Mouse (Mus musculus) ES-E14 (cell line): ENCODE data around the gene Inhbc. TPM values are rescaled to one million over a fixed set of nuclear protein-coding genes. Genes with fewer than 3 reads are reported as not detected.

Experiments
- DNase-seq: peaks from one replicate; pipeline ENCODE4 v3.0.0-alpha.2; 2013; ENCODE audit warnings: low read depth, low spot score
- H3K27ac ChIP-seq: 2 replicates; pipeline ENCODE4 v1.5.1; 2012; ENCODE audit warnings: low read depth, mild to moderate bottlenecking, low read length, moderate library complexity, mixed read lengths; ENCODE audit not compliant: poor library complexity, insufficient read depth, severe bottlenecking
- H3K36me3 ChIP-seq: 2 replicates; pipeline ENCODE4 v1.6.1; 2012; ENCODE audit warnings: mild to moderate bottlenecking, low read length, moderate library complexity, mixed read lengths; ENCODE audit not compliant: control insufficient read depth, poor library complexity, insufficient read depth, severe bottlenecking
- H3K4me1 ChIP-seq, 2 experiments: fragments of 150-350 bp in 1 of 2; sonication (generic) in 1 of 2; 2 replicates each; pipeline ENCODE4 v1.6.1; 2012; ENCODE audit warnings: low read length in 2 of 2, mild to moderate bottlenecking in 1 of 2, mixed read lengths in 1 of 2; ENCODE audit not compliant: control insufficient read depth in 2 of 2, insufficient read depth in 2 of 2, poor library complexity in 1 of 2
- H3K4me3 ChIP-seq, 2 experiments: fragments of 150-350 bp in 1 of 2; sonication (generic) in 1 of 2; 2 replicates each; pipeline ENCODE4 v1.5.1; 2012; ENCODE audit warnings: low read length in 2 of 2, low read depth in 1 of 2, mild to moderate bottlenecking in 1 of 2, mixed read lengths in 1 of 2; ENCODE audit not compliant: insufficient read depth in 1 of 2, poor library complexity in 1 of 2, severe bottlenecking in 1 of 2
- H3K9ac ChIP-seq: 2 replicates; pipeline ENCODE4 v1.6.1; 2012; ENCODE audit warnings: low read depth, mild to moderate bottlenecking, low read length, mixed read lengths; ENCODE audit not compliant: poor library complexity, insufficient read depth, severe bottlenecking
- H3K9me3 ChIP-seq: fragments of 150-350 bp; sonication (generic); 2 replicates; pipeline ENCODE4 v1.6.1; 2012; ENCODE audit warnings: low read depth, mild to moderate bottlenecking, low read length; ENCODE audit not compliant: control insufficient read depth, insufficient read depth
- CHD2 ChIP-seq: IDR thresholded peaks from 2 replicates; pipeline ENCODE4 v1.6.1; 2014; ENCODE audit warnings: mild to moderate bottlenecking, low read depth, low read length, inconsistent platforms
- HCFC1 ChIP-seq: IDR thresholded peaks from 2 replicates; pipeline ENCODE4 v1.6.1; 2012; ENCODE audit warnings: low read length, inconsistent platforms, borderline replicate concordance; ENCODE audit not compliant: insufficient read depth
- MAFK ChIP-seq: IDR thresholded peaks from 2 replicates; pipeline ENCODE4 v1.6.1; 2014; ENCODE audit warnings: mild to moderate bottlenecking, low read depth, low read length, inconsistent platforms; ENCODE audit not compliant: insufficient read depth
- ZC3H11A ChIP-seq: IDR thresholded peaks from 2 replicates; pipeline ENCODE4 v1.6.1; 2012; ENCODE audit warnings: low read depth, mild to moderate bottlenecking, inconsistent platforms, low read length, borderline replicate concordance
- ZNF384 ChIP-seq: IDR thresholded peaks from 2 replicates; pipeline ENCODE4 v1.6.1; 2012; ENCODE audit warnings: low read depth, low read length, inconsistent platforms
- in situ Hi-C, 2 experiments: fragments of 600-800 bp; cut with MboI; formaldehyde crosslinking; loops; one replicate each; pipeline ENCODE4 v1.15.1; 2025; ENCODE audit warnings: low sequenced_read_pairs in 2 of 2, inconsistent platforms in 1 of 2; ENCODE audit not compliant: unreplicated experiment in 2 of 2
- total RNA-seq: library from RNA; depleted of rRNA; stranded (reverse); fragments of 300-350 nt; gene quantifications from 2 replicates; pipeline ENCODE4 v1.2.3, GENCODE M21; 2012

The Inhbc gene
- total RNA-seq, 1 experiment: 0.36 TPM

GRCm38 (mm10) chr10:127380251-127380691, 10.0 kb upstream of the Inhbc start, which contains the start of gene R3hdm2:
Gene R3hdm2 (plus strand): TSS chr10:127380327.
- in situ Hi-C loops: no loop called here
- Histone ChIP-seq H3K9me3 (no peaks in the 10 kb centered on the region), H3K36me3 (no peaks in the 10 kb centered on the region), H3K27ac (peak within 1 kb of the TSS; percentile 93), H3K4me1 (peaks cover 3 to 7% of the 10 kb centered on the region in 2 experiments; a peak in 1 of 4 replicates), H3K4me3 (peak within 1 kb of the TSS; percentile 76 to 100), H3K9ac (peak within 1 kb of the TSS; percentile 90)
- DNase-seq: peak; percentile 85
- no peak for TF ChIP-seq ZNF384
- no peak for TF ChIP-seq HCFC1
- no peak for TF ChIP-seq MAFK
- TF ChIP-seq ZC3H11A: no peak

DNA sequence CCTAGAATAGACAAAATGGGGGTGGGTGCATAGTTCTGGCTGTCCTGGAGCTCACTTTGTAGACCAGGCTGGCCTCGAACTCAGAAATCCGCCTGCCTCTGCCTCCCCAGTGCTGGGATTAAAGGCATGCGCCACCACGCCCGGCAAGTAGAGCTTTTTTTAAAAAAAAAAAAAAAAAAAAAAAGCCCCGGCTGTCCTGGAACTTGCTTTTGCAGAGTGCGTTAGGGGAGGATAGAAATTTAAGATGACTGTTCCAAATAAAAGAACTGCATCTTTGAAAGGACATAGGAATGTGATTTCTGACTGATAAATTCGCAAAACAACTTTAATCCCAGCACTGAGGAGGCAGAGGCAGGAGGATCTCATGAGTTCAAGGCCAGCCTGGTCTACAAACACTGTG, 9.4 kb upstream of the Inhbc start:
- Histone ChIP-seq H3K4me1 (peaks cover 3 to 7% of the 10 kb centered on the region in 2 experiments; a peak in 1 of 4 replicates), H3K27ac (peak overlapping the region; percentile 93; the same call in 1 of the 2 replicates), H3K9me3 (no peaks in the 10 kb centered on the region), H3K9ac (peak overlapping the region; percentile 90; the same call in 1 of the 2 replicates), H3K36me3 (no peaks in the 10 kb centered on the region), H3K4me3 (peak overlapping the region; percentile 76 to 91)
- DNase-seq: no peak
- TF ChIP-seq CHD2 (no peak), ZNF384 (peak; percentile 84)
- in situ Hi-C loops: no loop called here

GRCm38 (mm10) chr10:127377700-127378099, 7.5 kb upstream of the Inhbc start:
- DNase-seq: no peak
- no peak for TF ChIP-seq HCFC1
- no peak for TF ChIP-seq MAFK
- no peak for TF ChIP-seq ZNF384
- no peak for TF ChIP-seq CHD2
- no peak for TF ChIP-seq ZC3H11A
- no peak overlapping the region; the same call in 1 of the 2 replicates for H3K27ac ChIP-seq
- H3K9me3 ChIP-seq: no peaks in the 10 kb centered on the region
- no peaks in the 10 kb centered on the region for H3K36me3 ChIP-seq
- no peak overlapping the region for H3K9ac ChIP-seq
- in situ Hi-C loops: no loop called here
- H3K4me1 ChIP-seq: peaks cover 3 to 7% of the 10 kb centered on the region in 2 experiments; a peak in 1 of 4 replicates
- no peak overlapping the region for H3K4me3 ChIP-seq

- TF ChIP-seq ZC3H11A (no peak), CHD2 (no peak), MAFK (no peak), ZNF384 (no peak), HCFC1 (no peak)
- in situ Hi-C loops: no loop called here
Measured at GRCm38 (mm10) chr10:127371023-127371422, 792 bp upstream of the Inhbc start.

DNA sequence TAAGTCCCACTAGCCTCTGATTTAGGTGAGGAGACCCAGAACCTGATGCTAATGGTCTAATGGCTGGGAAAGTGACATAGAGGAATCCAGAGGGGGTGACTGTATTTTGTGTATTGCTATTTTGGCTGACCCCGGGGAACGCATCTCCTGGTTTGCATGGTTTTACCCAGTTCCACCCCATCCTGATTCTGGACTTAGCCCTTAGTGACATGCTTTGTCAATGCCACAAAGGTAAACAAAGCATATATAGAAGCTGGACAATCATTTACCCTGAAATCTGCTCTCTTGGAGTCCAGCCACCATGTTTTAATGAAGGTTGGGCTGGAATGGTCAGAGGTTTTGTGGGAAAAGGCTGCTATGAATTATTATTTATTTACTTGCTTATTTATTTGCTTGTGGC, 2.0 kb downstream of the Inhbc start:
- Histone ChIP-seq H3K9ac (no peak overlapping the region; the same call in 1 of the 2 replicates), H3K4me3 (no peak overlapping the region), H3K9me3 (no peaks in the 10 kb centered on the region), H3K4me1 (peaks cover 15 to 22% of the 10 kb centered on the region in 2 experiments), H3K27ac (peak overlapping the region; percentile 96; the same call in 1 of the 2 replicates), H3K36me3 (no peaks in the 10 kb centered on the region)
- no peak for DNase-seq
- in situ Hi-C loops: no loop called here
- TF ChIP-seq ZC3H11A (no peak), CHD2 (no peak), HCFC1 (no peak), ZNF384 (no peak), MAFK (no peak)

More at GRCm38 (mm10) chr10:127371023-127371422, 792 bp upstream of the Inhbc start:
- Histone ChIP-seq H3K4me3 (no peak overlapping the region), H3K36me3 (no peaks in the 10 kb centered on the region), H3K4me1 (peaks cover 15 to 22% of the 10 kb centered on the region in 2 experiments), H3K9ac (no peak overlapping the region), H3K27ac (no peak overlapping the region), H3K9me3 (no peaks in the 10 kb centered on the region)
- DNase-seq: no peak
